Mouse (Mus musculus) heart, embryonic 14.5 days (tissue): ENCODE results near the gene Ankrd36. TPM values are rescaled to one million over a fixed set of nuclear protein-coding genes. Genes with fewer than 3 reads are reported as not detected.
"Not testable (repeated sequence)": the region's sequence is repeated elsewhere in the genome, so short reads cannot be mapped to it uniquely, and the experiment has no call there.

ENCODE experiments used
- ATAC-seq: fragments of 200-750 bp; cut with Nextera tagmentation; 2 replicates; pipeline ENCODE4 v1.8.0; 2017; ENCODE audit warnings: low read depth, moderate TSS enrichment; ENCODE audit not compliant: insufficient number of reproducible peaks, insufficient read depth, low FRiP score
- H3K27ac ChIP-seq, 2 experiments: fragments of 200-500 bp in 1 of 2; fragments of 300-500 bp in 1 of 2; sonication (generic) in 1 of 2; replicated peaks in 1 of 2; 2 replicates each; pipeline ENCODE4 v1.5.1; 2012 to 2014; ENCODE audit warnings: low read depth in 2 of 2, low read length in 2 of 2, control low read depth in 1 of 2, mild to moderate bottlenecking in 1 of 2, mixed read lengths in 1 of 2; ENCODE audit not compliant: control insufficient read depth in 1 of 2, insufficient read depth in 1 of 2
- H3K27me3 ChIP-seq: fragments of 300-500 bp; sonication (generic); 2 replicates; pipeline ENCODE4 v1.6.1; 2014; ENCODE audit warnings: mild to moderate bottlenecking, low read length, control low read depth; ENCODE audit not compliant: control insufficient read depth, insufficient read depth
- H3K36me3 ChIP-seq: fragments of 300-500 bp; sonication (generic); 2 replicates; pipeline ENCODE4 v1.6.1; 2014; ENCODE audit warnings: mild to moderate bottlenecking, control low read depth, low read length, mixed read lengths; ENCODE audit not compliant: control insufficient read depth, insufficient read depth
- H3K4me1 ChIP-seq, 2 experiments: fragments of 200-500 bp in 1 of 2; fragments of 300-500 bp in 1 of 2; sonication (generic) in 1 of 2; 2 replicates each; pipeline ENCODE4 v1.6.1; 2012 to 2014; ENCODE audit warnings: low read length in 2 of 2, control low read depth in 1 of 2, mixed read lengths in 1 of 2; ENCODE audit not compliant: control insufficient read depth in 2 of 2, insufficient read depth in 2 of 2
- H3K4me2 ChIP-seq: fragments of 300-500 bp; sonication (generic); 2 replicates; pipeline ENCODE4 v1.6.1; 2014; ENCODE audit warnings: mild to moderate bottlenecking, low read length
- H3K4me3 ChIP-seq, 2 experiments: fragments of 200-500 bp in 1 of 2; fragments of 300-500 bp in 1 of 2; sonication (generic) in 1 of 2; 2 replicates each; pipeline ENCODE4 v1.5.1; 2012 to 2014; ENCODE audit warnings: low read length in 2 of 2, mild to moderate bottlenecking in 2 of 2, control low read depth in 1 of 2, low read depth in 1 of 2, moderate library complexity in 1 of 2; ENCODE audit not compliant: control insufficient read depth in 1 of 2, insufficient read depth in 1 of 2
- H3K9ac ChIP-seq: fragments of 300-500 bp; sonication (generic); 2 replicates; pipeline ENCODE4 v1.6.1; 2014; ENCODE audit warnings: mild to moderate bottlenecking, low read length
- H3K9me3 ChIP-seq: fragments of 300-500 bp; sonication (generic); 2 replicates; pipeline ENCODE4 v1.6.1; 2016; ENCODE audit warnings: low read length, control low read depth; ENCODE audit not compliant: control insufficient read depth
- WGBS: fragments of 180-500 bp; shearing (Covaris S2); extraction: QIAGEN DNeasy Blood & Tissue Kit; methylation state at CpG from one replicate; pipeline ENCODE4 v1.1.7; 2014; 5-methylcytosine and 5-hydroxymethylcytosine counted together
- polyA plus RNA-seq: library from polyadenylated mRNA; unstranded; fragments of >200 nt; fragmentation: Nextera tagmentation; extraction: Ambion mirVana; gene quantifications from 2 replicates; pipeline ENCODE4 v1.2.1, GENCODE M21; 2014

Ankrd36 gene
- polyA plus RNA-seq, 1 experiment from 2014 or later: not detected

- 78% methylated on average over 6 of the region's 6 CpGs for WGBS
- no peaks in the 10 kb centered on the region for H3K4me1 ChIP-seq
- H3K36me3 ChIP-seq: no peaks in the 10 kb centered on the region
- H3K4me2 ChIP-seq: no peak overlapping the region
- no peaks in the 10 kb centered on the region for H3K27me3 ChIP-seq
- no peaks in the 10 kb centered on the region for H3K9me3 ChIP-seq
- no peak overlapping the region for H3K9ac ChIP-seq
- no peak overlapping the region for H3K4me3 ChIP-seq
- H3K27ac ChIP-seq: no peak overlapping the region
- ATAC-seq: no peak
These were observed 27.3 kb downstream of the Ankrd36 start for GRCm38 (mm10) chr11:5596756-5597155.

GRCm38 (mm10) chr11:5605421-5605820, 35.9 kb downstream of the Ankrd36 start:
- Histone ChIP-seq H3K4me2 (no peak overlapping the region), H3K4me1 (no peaks in the 10 kb centered on the region), H3K9me3 (no peaks in the 10 kb centered on the region), H3K27ac (no peak overlapping the region), H3K4me3 (no peak overlapping the region), H3K36me3 (no peaks in the 10 kb centered on the region), H3K9ac (no peak overlapping the region), H3K27me3 (no peaks in the 10 kb centered on the region)
- no peak for ATAC-seq
- WGBS: 86% methylated on average over 3 of the region's 3 CpGs

- H3K27ac ChIP-seq, H3K9ac ChIP-seq, H3K4me3 ChIP-seq, H3K27me3 ChIP-seq, ATAC-seq, H3K36me3 ChIP-seq, H3K4me2 ChIP-seq, H3K9me3 ChIP-seq, H3K4me1 ChIP-seq: not testable (repeated sequence)
- WGBS: 52% methylated on average over 1 of the region's 1 CpGs
These were observed 42.4 kb downstream of the Ankrd36 start for GRCm38 (mm10) chr11:5611918-5612317.

- H3K27ac ChIP-seq: no peak overlapping the region
- no peaks in the 10 kb centered on the region for H3K36me3 ChIP-seq
- no peak overlapping the region for H3K4me3 ChIP-seq
- no peak for ATAC-seq
- 56% methylated on average over 3 of the region's 3 CpGs for WGBS
- H3K9ac ChIP-seq: no peak overlapping the region
- no peaks in the 10 kb centered on the region for H3K4me1 ChIP-seq
- 0 out of 2 replicates have a peak, but pooled peaks cover 3% of the 10 kb centered on the region for H3K9me3 ChIP-seq
- H3K4me2 ChIP-seq: no peak overlapping the region
- H3K27me3 ChIP-seq: no peaks in the 10 kb centered on the region
These were observed 45.0 kb downstream of the Ankrd36 start for GRCm38 (mm10) chr11:5614453-5614852.

GRCm38 (mm10) chr11:5625101-5625500, 55.6 kb downstream of the Ankrd36 start:
- ATAC-seq: no peak
- 73% methylated on average over 4 of the region's 4 CpGs for WGBS

GRCm38 (mm10) chr11:5629033-5629432, 59.5 kb downstream of the Ankrd36 start:
- Histone ChIP-seq H3K4me2 (no peak overlapping the region), H3K4me1 (no peaks in the 10 kb centered on the region), H3K36me3 (no peaks in the 10 kb centered on the region), H3K27me3 (no peaks in the 10 kb centered on the region), H3K9ac (no peak overlapping the region), H3K4me3 (no peak overlapping the region), H3K27ac (no peak overlapping the region), H3K9me3 (no peaks in the 10 kb centered on the region)
- WGBS: 23% methylated on average over 15 of the region's 15 CpGs
- ATAC-seq: no peak

More at GRCm38 (mm10) chr11:5625101-5625500, 55.6 kb downstream of the Ankrd36 start:
- no peaks in the 10 kb centered on the region for H3K27me3 ChIP-seq
- no peak overlapping the region for H3K4me2 ChIP-seq
- H3K9ac ChIP-seq: no peak overlapping the region
- H3K4me3 ChIP-seq: no peak overlapping the region
- H3K36me3 ChIP-seq: no peaks in the 10 kb centered on the region
- no peaks in the 10 kb centered on the region for H3K4me1 ChIP-seq
- H3K27ac ChIP-seq: no peak overlapping the region
- H3K9me3 ChIP-seq: no peaks in the 10 kb centered on the region

GRCm38 (mm10) chr11:5643085-5643484, 73.6 kb downstream of the Ankrd36 start:
- 82% methylated on average over 5 of the region's 5 CpGs for WGBS

GRCm38 (mm10) chr11:5650321-5650720, 80.8 kb downstream of the Ankrd36 start:
- H3K27me3 ChIP-seq: no peaks in the 10 kb centered on the region
- ATAC-seq: no peak
- no peaks in the 10 kb centered on the region for H3K9me3 ChIP-seq
- H3K4me1 ChIP-seq: no peaks in the 10 kb centered on the region; a peak in 1 of 4 replicates
- no peak overlapping the region for H3K9ac ChIP-seq
- H3K4me3 ChIP-seq: no peak overlapping the region
- no peak overlapping the region for H3K27ac ChIP-seq
- no peak overlapping the region for H3K4me2 ChIP-seq
- H3K36me3 ChIP-seq: no peaks in the 10 kb centered on the region
- WGBS: 66% methylated on average over 7 of the region's 7 CpGs

More at GRCm38 (mm10) chr11:5643085-5643484, 73.6 kb downstream of the Ankrd36 start:
- no peak overlapping the region for H3K4me3 ChIP-seq
- no peaks in the 10 kb centered on the region for H3K27me3 ChIP-seq
- H3K36me3 ChIP-seq: no peaks in the 10 kb centered on the region
- ATAC-seq: no peak
- no peak overlapping the region for H3K27ac ChIP-seq
- no peak overlapping the region for H3K9ac ChIP-seq
- no peaks in the 10 kb centered on the region for H3K9me3 ChIP-seq
- no peaks in the 10 kb centered on the region; a peak in 1 of 4 replicates for H3K4me1 ChIP-seq
- H3K4me2 ChIP-seq: no peak overlapping the region
